Mouse (Mus musculus): Measurements from ENCODE around the gene Olfr1252. TPM values are rescaled to one million over a fixed set of nuclear protein-coding genes. Genes with fewer than 3 reads are reported as not detected.

Gene Olfr1252
- not detected for total RNA-seq (2021)

GRCm38 (mm10) chr2:89724912-89725311, at the start of gene Olfr1252:
Gene Olfr1252 (minus strand): TSS chr2:89725012.
- no peak for DNase-seq
- intact Hi-C loops (cut with DNase I) = no loop called here

GRCm38 (mm10) chr2:89756990-89757389, 32.2 kb upstream of the Olfr1252 start, which contains the start of gene Olfr1253:
Gene Olfr1253 (minus strand): TSS chr2:89757090.
- intact Hi-C loops (cut with DNase I) = no loop called here
- DNase-seq = no peak

- intact Hi-C loops (cut with DNase I) = no loop called here
- peak; percentile 0 for DNase-seq
Measured at GRCm38 (mm10) chr2:89691980-89692379, 32.8 kb downstream of the Olfr1252 start.

- intact Hi-C loops (cut with DNase I) = no loop called here
- DNase-seq = no peak
Measured at GRCm38 (mm10) chr2:89671836-89672235, 53.0 kb downstream of the Olfr1252 start, which contains the start of gene Olfr1251. Gene Olfr1251 (minus strand): TSS chr2:89671936.

Other genes starting within 250 kb of the Olfr1252 start
- gene Olfr1241, start 237.9 kb downstream of the Olfr1252 start, total RNA-seq (2021) = not detected
- not detected for gene Olfr1242, start 226.7 kb downstream of the Olfr1252 start, total RNA-seq (2021)
- not detected for gene Olfr1243, start 193.5 kb downstream of the Olfr1252 start, total RNA-seq (2021)
- not detected for gene Olfr1245, start 146.6 kb downstream of the Olfr1252 start, total RNA-seq (2021)
- gene Olfr1246, start 131.9 kb downstream of the Olfr1252 start, total RNA-seq (2021) = not detected
- gene Olfr1247, start 110.9 kb downstream of the Olfr1252 start, total RNA-seq (2021) = under 1 TPM; 0.10 to 0.12 TPM
- not detected for gene Olfr1248, start 106.8 kb downstream of the Olfr1252 start, total RNA-seq (2021)
- gene Olfr1249, start 90.0 kb downstream of the Olfr1252 start, total RNA-seq (2021) = not detected
- under 1 TPM in 1 of 2 experiments, not detected in 1; 0.08 TPM for gene Olfr1250, start 63.5 kb downstream of the Olfr1252 start, total RNA-seq (2021)
- not detected for gene Olfr1251, start 53.1 kb downstream of the Olfr1252 start, total RNA-seq (2021)
- gene Olfr1253, start 32.1 kb upstream of the Olfr1252 start, total RNA-seq (2021) = not detected
- gene Olfr1254, start 68.6 kb upstream of the Olfr1252 start, total RNA-seq (2021) = not detected
- not detected for gene Olfr1255, start 87.0 kb upstream of the Olfr1252 start, total RNA-seq (2021)
- gene Olfr1256, start 116.5 kb upstream of the Olfr1252 start, total RNA-seq (2021) = not detected
- gene Olfr48, start 123.2 kb upstream of the Olfr1252 start, total RNA-seq (2021) = not detected
- not detected for gene Olfr1257, start 153.4 kb upstream of the Olfr1252 start, total RNA-seq (2021)
- gene Olfr1258, start 202.3 kb upstream of the Olfr1252 start, total RNA-seq (2021) = not detected
- not detected for gene Olfr1259, start 223.7 kb upstream of the Olfr1252 start, total RNA-seq (2021)
- gene Olfr1260, start 249.3 kb upstream of the Olfr1252 start, total RNA-seq (2021) = not detected